Mouse (Mus musculus) stomach, postnatal 0 days (tissue): Measurements from ENCODE around the gene Pias3.

Source experiments
- CTCF ChIP-seq: IDR thresholded peaks from 2 replicates; pipeline ENCODE4 v1.5.1; 2016; ENCODE audit warnings: antibody characterized with exemption, low read depth, mild to moderate bottlenecking, moderate library complexity
- EP300 ChIP-seq: optimal IDR thresholded peaks from 2 replicates; pipeline ENCODE3; 2016; ENCODE audit warnings: antibody characterized with exemption

DNA sequence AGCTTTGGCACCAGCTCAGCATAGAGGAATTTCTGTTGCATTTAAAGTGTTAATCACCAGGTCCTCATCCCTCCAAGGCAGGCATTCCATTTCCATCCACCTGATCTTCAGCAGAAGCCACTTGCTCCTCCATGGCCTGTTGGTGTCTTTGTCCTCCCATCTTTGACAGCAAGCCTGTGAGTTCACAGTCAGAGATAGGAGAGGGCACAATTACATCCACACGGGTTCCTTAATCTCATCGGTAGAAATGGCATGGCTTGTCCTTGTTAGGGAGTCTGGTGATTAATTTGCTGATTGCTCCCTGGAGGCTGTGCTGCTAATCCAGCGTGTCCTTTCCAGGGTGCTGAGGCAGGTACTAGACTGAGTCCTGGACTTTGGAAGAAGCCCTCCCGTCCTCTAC, 22.7 kb upstream of the Pias3 start:
- TF ChIP-seq CTCF (no peak), EP300 (no peak)
